Mouse (Mus musculus): ENCODE measurements around the gene Fam228b.
"Not testable (repeated sequence)": the region's sequence is repeated elsewhere in the genome, so short reads cannot be mapped to it uniquely, and the experiment has no call there.

GRCm38 (mm10) chr12:4788128-4788527 is 19.1 kb upstream of the Fam228b start:
- not testable (repeated sequence) for TF ChIP-seq POLR2A (IDR thresholded peaks at IDR 0.05; ENCODE audit: low read depth, low read length); CTCF (IDR thresholded peaks at IDR 0.05; ENCODE audit: extremely low read depth, insufficient read length, insufficient replicate concordance, low read depth, low read length)

Data from small intestine, adult 2 months (tissue).